Mouse (Mus musculus) B cell, adult 2 months (primary cell): ENCODE data around the gene Baiap2l1.
A peak's percentile ranks its signal among the peaks of the same experiment; 100 is the strongest.

Experiments used
- DNase-seq, 2 experiments: peaks; one replicate each; pipeline ENCODE4 v3.0.0; 2022

Baiap2l1 gene

GRCm38 (mm10) chr5:144222811-144223502 lies 135.0 kb downstream of the Baiap2l1 start:
- DNase-seq, result peak in 1 of 2 experiments; percentile 53

GRCm38 (mm10) chr5:144221305-144221704 lies 136.6 kb downstream of the Baiap2l1 start:
- DNase-seq, result peak; percentile 72 to 77

GRCm38 (mm10) chr5:144219936-144220335 lies 138.0 kb downstream of the Baiap2l1 start:
- DNase-seq, result no peak

- no peak for DNase-seq
These were observed 138.6 kb downstream of the Baiap2l1 start for GRCm38 (mm10) chr5:144219306-144219705.

GRCm38 (mm10) chr5:144218061-144218460 lies 139.9 kb downstream of the Baiap2l1 start:
- no peak for DNase-seq

GRCm38 (mm10) chr5:144215992-144216391 lies 141.9 kb downstream of the Baiap2l1 start:
- DNase-seq, result no peak
